Mouse (Mus musculus) frontal cortex, postnatal 25 days (tissue): ENCODE measurements around the gene Slc25a11.

Source experiments
- DNase-seq, 2 experiments: peaks; one replicate each; pipeline ENCODE4 v3.0.0; 2022; ENCODE audit warnings: low spot score in 2 of 2

Gene Slc25a11

DNA sequence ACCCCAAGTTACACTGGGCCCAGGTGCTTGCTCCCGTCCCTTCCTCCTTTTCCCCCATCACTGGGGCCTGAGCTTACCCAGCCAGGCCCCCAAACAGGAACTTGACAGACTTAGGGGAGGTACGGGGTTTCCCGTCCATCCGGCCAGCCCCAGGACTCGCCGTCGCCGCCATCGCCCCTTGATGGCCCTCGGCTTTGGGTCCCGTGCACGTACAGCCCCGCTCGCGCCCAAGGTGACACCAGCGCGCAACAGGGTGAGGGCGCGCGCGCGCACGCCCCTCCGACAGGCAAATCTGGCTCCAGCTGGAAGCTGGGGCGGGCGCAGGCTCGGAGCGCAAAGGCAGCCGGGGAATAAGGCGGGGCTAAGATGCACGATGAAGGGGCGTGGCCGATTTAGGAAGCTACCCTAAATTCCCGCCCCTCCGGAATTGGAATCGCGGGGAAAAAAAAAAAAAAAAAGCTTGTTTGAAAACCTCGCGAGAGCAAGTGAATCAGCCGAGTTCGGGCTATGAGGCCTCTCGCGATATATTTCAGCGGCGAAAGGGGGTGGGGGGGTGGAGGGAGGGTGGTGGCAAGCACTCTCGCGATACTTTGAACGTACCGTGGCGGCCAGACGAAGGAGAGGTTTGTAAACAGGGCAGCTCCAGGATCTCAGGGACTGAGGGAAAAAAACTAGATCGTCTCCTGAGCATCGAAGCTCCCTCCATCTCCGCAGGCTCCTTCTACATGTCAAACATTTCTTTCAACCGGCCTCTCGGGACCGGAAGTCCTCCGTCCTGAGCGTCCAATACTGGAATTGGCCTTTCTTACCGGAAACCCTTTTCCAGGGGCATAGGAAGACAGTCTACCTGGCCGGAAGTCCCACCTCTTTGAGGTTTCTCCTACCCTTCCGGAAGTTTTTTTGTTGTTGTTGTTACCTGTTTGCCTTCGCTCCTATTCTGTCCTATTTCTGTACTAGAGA is at the start of gene Slc25a11, which contains the start of gene Rnf167:
Gene Slc25a11, minus strand, starts transcription at position 789 of the 960 bp plus-strand sequence.
Gene Rnf167, plus strand, starts transcription at position 545 of the 960 bp plus-strand sequence.
- peak; percentile 85 to 93 for DNase-seq

DNA sequence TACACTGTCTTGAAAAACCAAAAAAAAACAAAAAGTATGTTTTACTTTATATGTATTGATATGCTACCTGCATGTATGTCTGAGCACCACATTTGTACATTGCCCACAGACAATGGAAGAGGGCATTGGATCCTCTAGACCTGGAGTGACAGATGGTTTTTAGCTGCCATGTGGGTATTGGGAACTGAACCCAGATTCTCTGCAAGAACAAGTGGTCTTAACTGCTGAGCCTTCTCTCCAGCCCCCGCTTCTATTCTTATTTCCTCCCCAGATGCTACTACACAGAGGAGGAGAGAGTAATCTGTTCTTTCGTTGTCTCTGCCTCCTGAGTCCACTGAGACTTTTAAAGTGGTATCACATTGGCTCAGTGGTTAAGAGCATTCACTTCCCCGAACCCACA is 46.2 kb upstream of the Slc25a11 start:
- no peak for DNase-seq

- no peak for DNase-seq
Measured at GRCm38 (mm10) chr11:70689578-70689977, 42.3 kb upstream of the Slc25a11 start.

DNA sequence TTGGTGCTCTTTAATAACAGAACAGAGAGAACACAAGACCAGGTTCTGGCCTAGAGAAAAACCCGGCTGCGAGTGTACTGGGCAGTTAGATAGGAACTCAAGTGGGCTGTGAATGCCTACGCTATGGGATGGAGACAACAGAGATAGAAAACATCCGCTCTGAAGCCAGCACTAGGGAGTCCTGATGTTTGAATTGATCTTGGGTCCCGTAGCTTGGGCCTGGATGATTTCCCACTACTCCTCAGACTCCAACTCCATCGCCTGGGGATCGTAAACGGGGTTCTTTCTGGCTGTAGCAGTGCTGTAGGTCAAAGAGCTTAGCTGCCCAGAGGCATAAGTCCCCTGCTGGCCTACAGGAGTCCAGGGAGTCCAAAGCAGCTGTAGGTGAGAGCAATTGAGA is 41.1 kb upstream of the Slc25a11 start:
- no peak for DNase-seq

DNA sequence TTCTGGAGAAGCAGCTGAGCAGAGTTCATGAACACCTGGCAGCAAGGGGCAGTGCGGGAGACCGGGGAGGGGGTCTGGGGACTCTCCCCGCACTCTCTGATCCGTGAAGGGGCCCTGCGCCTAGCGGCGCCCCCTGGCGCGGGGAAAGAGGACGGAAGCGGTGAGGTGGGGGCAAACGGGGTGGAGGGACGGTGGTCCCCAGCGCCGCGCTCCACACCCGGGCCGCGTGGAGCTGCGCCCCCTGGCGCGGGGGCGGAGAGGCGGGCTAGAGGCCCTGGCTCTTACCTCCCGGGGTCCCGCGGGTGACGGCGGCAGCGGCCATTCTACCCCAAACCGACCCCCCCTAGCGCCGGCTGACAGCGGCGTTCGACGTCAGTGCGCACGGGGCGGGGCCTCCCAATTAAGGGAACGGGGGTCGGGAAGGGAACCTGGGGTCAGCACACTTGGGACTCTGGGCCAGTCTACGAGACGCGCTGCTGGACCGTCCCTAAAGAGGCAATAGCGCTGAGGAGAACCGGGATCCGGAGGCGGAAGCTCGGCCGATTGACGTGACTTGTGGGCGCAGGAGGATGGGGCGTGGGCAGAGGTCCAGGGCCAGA is 40.4 kb upstream of the Slc25a11 start, which contains the start of gene Camta2:
Gene Camta2, minus strand, starts transcription at position 505 of the 599 bp plus-strand sequence.
- peak; percentile 74 to 84 for DNase-seq

- DNase-seq: peak in 1 of 2 experiments; percentile 51
Measured at GRCm38 (mm10) chr11:70686901-70687566, 39.8 kb upstream of the Slc25a11 start.

DNA sequence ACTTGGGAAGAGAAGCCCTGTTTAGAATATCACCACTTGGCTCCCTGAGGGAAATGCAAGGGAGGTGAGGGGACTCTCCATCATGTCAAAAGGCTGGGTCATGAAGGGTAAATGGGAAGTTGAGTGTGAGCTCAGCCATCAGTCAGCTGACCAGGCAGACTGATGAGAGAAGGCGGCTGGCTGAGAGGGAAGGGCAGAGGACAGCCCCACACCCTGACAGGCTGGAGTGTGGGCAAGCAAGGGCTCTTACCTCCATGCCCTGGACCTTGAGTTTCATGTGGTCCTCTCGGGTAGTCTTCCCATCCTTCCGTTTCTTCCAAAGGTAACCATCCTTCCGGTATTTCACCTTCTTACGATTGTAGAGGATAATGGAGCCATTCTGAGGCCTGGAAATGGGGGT is 36.4 kb upstream of the Slc25a11 start:
- DNase-seq: no peak

- no peak for DNase-seq
Measured at GRCm38 (mm10) chr11:70681897-70682581, 34.8 kb upstream of the Slc25a11 start.

- DNase-seq: no peak
Measured at GRCm38 (mm10) chr11:70681170-70681569, 33.9 kb upstream of the Slc25a11 start.

DNA sequence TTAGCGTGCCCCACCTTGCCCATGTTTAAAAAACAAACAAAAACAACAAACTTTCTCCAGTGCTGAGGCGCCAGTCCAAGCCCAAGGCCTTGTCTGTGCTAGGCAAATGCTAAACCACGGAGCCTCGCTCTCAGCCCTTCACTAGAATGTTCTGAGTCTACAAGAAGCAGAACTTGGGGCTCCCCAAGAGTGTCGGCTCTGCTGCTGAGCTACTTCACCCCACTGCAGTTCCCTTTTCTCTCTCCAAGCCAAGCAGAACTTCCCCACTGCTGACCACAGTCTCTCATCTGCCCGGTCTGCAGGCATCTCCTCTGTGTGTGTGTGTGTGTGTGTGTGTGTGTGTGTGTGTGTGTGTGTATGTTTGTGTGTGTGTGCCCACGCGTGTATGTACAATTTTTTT is 32.6 kb upstream of the Slc25a11 start:
- DNase-seq: no peak

DNA sequence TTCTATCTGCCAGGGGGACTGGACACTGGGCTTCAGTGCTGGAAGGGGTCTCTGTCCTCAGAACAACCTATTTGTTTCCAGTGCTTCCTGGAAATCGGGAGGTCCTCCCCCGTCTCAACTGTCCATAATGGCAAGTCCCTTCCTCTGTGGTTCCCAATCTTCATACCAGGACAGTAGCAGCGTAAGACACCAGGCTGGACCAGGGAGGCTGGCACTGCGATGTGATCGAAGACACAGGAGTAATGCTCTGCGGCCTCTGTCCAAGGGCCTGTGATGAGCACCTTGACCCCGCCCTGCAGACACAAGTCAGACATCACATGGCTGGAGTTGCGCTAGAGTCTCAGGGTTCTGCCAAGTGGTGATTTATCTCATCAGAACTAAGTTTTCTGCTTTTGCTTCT is 32.1 kb upstream of the Slc25a11 start:
- no peak for DNase-seq

- no peak for DNase-seq
Measured at GRCm38 (mm10) chr11:70678576-70678975, 31.3 kb upstream of the Slc25a11 start.

DNA sequence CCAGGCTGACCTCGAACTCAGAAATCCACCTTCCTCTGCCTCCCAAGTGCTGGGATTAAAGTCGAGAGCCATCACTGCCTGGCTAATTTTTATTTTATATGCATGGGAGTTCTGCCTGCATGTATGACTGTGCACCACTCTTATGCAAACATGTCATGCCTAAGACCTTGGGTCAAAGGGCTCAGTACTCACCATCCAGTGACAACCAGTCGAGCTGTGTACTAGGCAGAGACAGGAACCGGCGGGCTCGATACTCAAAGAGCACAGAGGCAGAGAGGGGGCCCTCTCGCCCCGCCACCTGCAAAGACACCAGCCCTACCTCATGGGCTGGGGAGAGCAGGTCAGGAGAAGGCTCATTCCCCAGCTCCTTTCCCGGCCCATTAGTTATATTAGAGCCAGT is 30.8 kb upstream of the Slc25a11 start:
- DNase-seq: no peak

DNA sequence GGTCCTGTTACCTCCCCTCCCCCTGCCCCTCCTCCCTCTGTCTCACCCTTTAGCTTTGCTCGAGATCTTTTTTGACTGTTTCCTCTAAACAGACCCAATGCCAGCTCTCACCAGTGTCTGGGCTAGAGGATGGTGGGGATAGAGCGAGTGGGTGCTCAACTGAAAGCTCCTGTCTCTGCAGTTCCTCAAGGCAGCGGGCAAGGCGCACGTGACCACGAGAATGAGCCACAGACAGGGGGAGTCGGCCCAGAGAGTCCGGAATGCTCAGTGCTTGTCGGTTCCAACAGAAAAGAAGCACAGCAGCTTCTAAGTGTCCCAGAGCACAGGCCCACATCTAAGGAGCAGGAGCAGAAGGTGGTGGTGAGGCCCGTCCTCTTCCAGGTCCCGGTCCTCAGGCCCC is 27.2 kb upstream of the Slc25a11 start:
- DNase-seq: no peak

- no peak for DNase-seq
Measured at GRCm38 (mm10) chr11:70674014-70674413, 26.7 kb upstream of the Slc25a11 start.

DNA sequence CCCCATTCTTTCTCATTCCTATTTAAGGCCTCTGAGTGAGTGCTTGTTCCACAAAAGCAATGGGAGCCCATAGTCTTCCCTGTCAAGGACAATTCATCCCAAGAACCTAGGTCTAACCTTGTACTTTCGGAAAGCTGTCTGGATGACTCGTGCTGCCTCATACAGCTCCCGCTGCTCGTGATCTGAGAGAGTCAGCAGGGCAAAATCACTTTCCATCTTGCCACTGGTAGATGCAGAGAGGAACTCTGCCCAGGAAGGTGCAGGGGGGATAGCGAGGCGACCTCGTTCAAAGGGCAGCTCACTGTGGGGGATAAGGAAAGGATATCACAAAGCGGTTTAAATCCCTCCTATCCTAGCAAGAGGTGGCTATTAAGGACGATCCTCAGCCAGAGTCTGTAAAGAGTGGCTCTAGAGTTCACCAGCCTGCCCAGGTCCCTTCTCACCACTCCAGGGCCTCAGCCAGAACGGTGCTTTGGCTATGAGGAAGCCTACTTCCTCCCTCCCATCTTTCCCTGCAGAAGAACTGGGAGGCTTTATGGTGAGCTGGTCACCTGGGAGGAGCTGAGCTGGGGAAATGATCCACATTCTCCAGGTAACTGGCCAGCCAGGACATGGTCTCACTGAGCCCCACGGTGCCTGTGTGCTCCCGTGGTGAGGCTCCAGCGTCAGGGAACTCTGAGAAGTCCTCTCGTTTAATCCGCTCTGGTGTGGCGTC is 24.2 kb upstream of the Slc25a11 start:
- no peak for DNase-seq

DNA sequence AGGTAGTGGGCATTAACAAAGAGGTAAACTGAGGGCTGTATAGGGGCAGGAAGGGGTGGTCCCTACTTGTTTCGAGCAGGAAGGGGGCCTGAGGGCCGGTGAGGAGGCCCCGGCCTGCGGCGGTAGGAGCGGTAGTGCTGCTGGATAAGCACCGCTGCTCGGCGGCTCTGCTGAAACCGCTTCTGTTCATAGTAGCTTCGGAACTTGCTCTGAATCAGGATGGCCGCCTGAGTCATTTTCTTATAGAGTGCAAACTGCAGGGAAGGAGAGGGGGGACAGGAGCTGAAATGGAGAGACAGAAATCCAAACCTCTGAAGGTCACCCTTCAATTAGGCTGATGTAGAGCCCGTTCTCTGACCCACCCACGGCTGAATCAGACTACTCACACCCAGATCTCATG is 23.2 kb upstream of the Slc25a11 start:
- no peak for DNase-seq

GRCm38 (mm10) chr11:70669582-70670345 is 22.5 kb upstream of the Slc25a11 start:
- peak; percentile 53 to 64 for DNase-seq

DNA sequence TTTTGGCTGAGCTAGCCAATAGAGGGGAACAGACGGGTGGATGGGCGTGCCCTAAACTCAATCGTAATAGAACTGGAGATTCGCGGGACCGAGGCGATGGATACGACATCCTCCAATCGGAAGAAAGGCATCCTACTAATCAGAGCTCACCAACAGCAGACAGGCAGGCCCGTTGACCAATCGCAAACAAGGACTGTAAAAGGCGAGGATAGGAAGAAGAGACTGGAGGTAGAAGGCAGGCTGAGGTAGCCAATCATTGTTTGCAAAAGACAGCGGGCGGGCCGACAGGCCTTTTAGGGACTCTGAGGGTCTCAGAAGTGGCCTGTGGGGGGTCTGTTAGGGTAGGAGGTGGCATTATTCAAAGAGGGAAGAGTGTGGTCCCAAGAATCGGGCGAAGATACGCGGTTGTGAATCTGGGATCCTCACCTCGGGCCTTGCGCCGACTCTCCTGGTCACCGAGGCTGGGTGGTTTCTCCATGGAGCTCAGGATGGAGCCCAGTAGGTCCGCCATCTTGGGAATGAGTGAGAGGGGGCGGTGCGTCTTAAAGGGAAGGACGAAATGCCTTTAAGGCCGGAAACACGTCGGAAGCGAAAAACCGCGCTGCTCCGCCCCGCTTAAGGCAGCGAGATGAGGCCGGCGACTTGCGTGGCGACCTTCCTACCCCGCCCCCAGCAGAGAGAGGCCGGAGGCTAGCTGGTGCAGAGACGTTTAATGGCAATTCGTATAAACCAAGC is 21.7 kb upstream of the Slc25a11 start, which contains the start of gene Spag7:
Gene Spag7, minus strand, starts transcription at position 646 of the 735 bp plus-strand sequence.
- DNase-seq: peak; percentile 97
